Mouse (Mus musculus) MEL (cell line): ENCODE measurements at regions not wholly inside any gene's neighbourhood (a gene's known extent, or its start where the extent isn't known, plus 50 kb on each side); places are given as distances from the start of the nearest gene placed in this dataset.

ENCODE experiments used
- CTCF ChIP-seq, 3 experiments: IDR thresholded peaks in 2 of 3; conservative IDR thresholded peaks in 1 of 3; 2 replicates each; pipeline ENCODE4 v1.5.1; 2011 to 2012; ENCODE audit warnings: low read length in 3 of 3, low read depth in 2 of 3, mild to moderate bottlenecking in 2 of 3, improper control_type of control experiment in 1 of 3, inconsistent platforms in 1 of 3, mixed read lengths in 1 of 3, moderate library complexity in 1 of 3; ENCODE audit not compliant: control insufficient read depth in 1 of 3, insufficient read depth in 1 of 3, poor library complexity in 1 of 3, severe bottlenecking in 1 of 3
- EP300 ChIP-seq, 2 experiments: IDR thresholded peaks; 2 replicates each; pipeline ENCODE4 v1.6.1; 2011; ENCODE audit warnings: improper control_type of control experiment in 2 of 2, low read length in 2 of 2, low read depth in 1 of 2, mild to moderate bottlenecking in 1 of 2
- KAT2A ChIP-seq: conservative IDR thresholded peaks from 2 replicates; pipeline ENCODE4 v1.6.1; 2012; ENCODE audit warnings: low read depth, low read length, improper control_type of control experiment, inconsistent platforms
- POLR2A ChIP-seq, 2 experiments: IDR thresholded peaks; 2 replicates each; pipeline ENCODE4 v1.6.1; 2011 to 2012; ENCODE audit warnings: low read length in 2 of 2, mild to moderate bottlenecking in 2 of 2, control low read depth in 1 of 2, improper control_type of control experiment in 1 of 2, low read depth in 1 of 2, moderate library complexity in 1 of 2; ENCODE audit not compliant: control insufficient read depth in 1 of 2, insufficient read depth in 1 of 2, poor library complexity in 1 of 2
- SIN3A ChIP-seq: IDR thresholded peaks from 2 replicates; pipeline ENCODE4 v1.6.1; 2012; ENCODE audit warnings: low read length, improper control_type of control experiment, inconsistent platforms
- TAL1 ChIP-seq: IDR thresholded peaks from 2 replicates; pipeline ENCODE4 v1.6.1; 2012; ENCODE audit warnings: mild to moderate bottlenecking, inconsistent platforms, low read length, moderate library complexity, mixed read lengths

DNA sequence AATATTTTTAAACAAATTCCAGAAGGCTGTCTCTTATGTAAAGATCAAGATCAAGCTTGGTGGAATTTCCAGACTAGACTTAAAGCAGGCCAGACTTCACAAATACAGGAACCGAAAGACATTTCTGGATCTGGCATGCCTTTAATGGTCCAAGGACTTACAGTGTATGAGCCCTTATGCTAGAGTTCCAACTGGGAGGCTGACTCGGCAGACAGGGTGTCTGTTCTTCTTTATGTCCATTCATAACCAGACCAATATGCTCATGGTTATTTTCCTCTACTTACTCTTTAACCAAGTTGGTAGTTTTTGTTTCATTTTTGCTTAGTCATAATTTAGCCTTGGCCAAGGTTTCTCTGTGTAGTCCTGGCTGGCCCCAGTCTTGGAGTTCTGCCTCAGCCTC, 98.0 kb downstream of the Evx1 start:
- TF ChIP-seq CTCF (IDR thresholded peaks at IDR 0.05 in 2 of 3, conservative IDR thresholded peaks at IDR 0.05 in 1 of 3; ENCODE audit: control insufficient read depth in 1 of 3, insufficient read depth in 1 of 3, low read depth in 2 of 3, low read length in 3 of 3, poor library complexity in 1 of 3, severe bottlenecking in 1 of 3) (no peak), SIN3A (no peak), EP300 (IDR thresholded peaks at IDR 0.05; ENCODE audit: low read depth in 1 of 2, low read length in 2 of 2) (no peak), TAL1 (no peak), KAT2A (no peak), POLR2A (IDR thresholded peaks at IDR 0.05; ENCODE audit: control insufficient read depth in 1 of 2, insufficient read depth in 1 of 2, low read depth in 1 of 2, low read length in 2 of 2, poor library complexity in 1 of 2) (no peak)
